Mouse (Mus musculus) neural tube, embryonic 11.5 days (tissue): ENCODE measurements around the gene Shoc2. TPM values are rescaled to one million over a fixed set of nuclear protein-coding genes. Genes with fewer than 3 reads are reported as not detected.
A peak's percentile ranks its signal among the peaks of the same experiment; 100 is the strongest.

Source experiments
- ATAC-seq: fragments of 200-750 bp; cut with Nextera tagmentation; 2 replicates; pipeline ENCODE4 v1.8.0; 2017; ENCODE audit warnings: moderate number of reproducible peaks, mild to moderate bottlenecking, moderate TSS enrichment, moderate library complexity; ENCODE audit not compliant: insufficient read depth, low FRiP score, low TSS enrichment
- DNase-seq: peaks from one replicate; pipeline ENCODE4 v3.0.0-alpha.2; 2015; ENCODE audit warnings: low spot score
- H3K27ac ChIP-seq: fragments of 300-500 bp; sonication (generic); 2 replicates; pipeline ENCODE4 v1.5.1; 2014; ENCODE audit warnings: low read depth, mild to moderate bottlenecking, low read length
- H3K27me3 ChIP-seq: fragments of 300-500 bp; sonication (generic); 2 replicates; pipeline ENCODE4 v1.6.1; 2014; ENCODE audit warnings: mild to moderate bottlenecking, low read length, mixed read lengths; ENCODE audit not compliant: control insufficient read depth, insufficient read depth
- H3K36me3 ChIP-seq: fragments of 300-500 bp; sonication (generic); 2 replicates; pipeline ENCODE4 v1.6.1; 2014; ENCODE audit warnings: mild to moderate bottlenecking, low read length, moderate library complexity, mixed read lengths; ENCODE audit not compliant: control insufficient read depth, insufficient read depth
- H3K4me1 ChIP-seq: fragments of 300-500 bp; sonication (generic); 2 replicates; pipeline ENCODE4 v1.6.1; 2014; ENCODE audit warnings: low read length, mixed read lengths; ENCODE audit not compliant: control insufficient read depth, insufficient read depth
- H3K4me2 ChIP-seq: fragments of 300-500 bp; sonication (generic); 2 replicates; pipeline ENCODE4 v1.6.1; 2014; ENCODE audit warnings: low read depth, mild to moderate bottlenecking, moderate library complexity
- H3K4me3 ChIP-seq: fragments of 300-500 bp; sonication (generic); 2 replicates; pipeline ENCODE4 v1.5.1; 2014; ENCODE audit warnings: low read depth, low read length
- H3K9ac ChIP-seq: fragments of 300-500 bp; sonication (generic); 2 replicates; pipeline ENCODE4 v1.6.1; 2014; ENCODE audit warnings: mild to moderate bottlenecking, low read length
- H3K9me3 ChIP-seq: fragments of 300-500 bp; sonication (generic); 2 replicates; pipeline ENCODE4 v1.6.1; 2016; ENCODE audit warnings: low read length; ENCODE audit not compliant: control insufficient read depth
- WGBS: fragments of 180-500 bp; shearing (Covaris S2); extraction: QIAGEN DNeasy Blood & Tissue Kit; methylation state at CpG from one replicate; pipeline ENCODE4 v1.1.7; 2014; 5-methylcytosine and 5-hydroxymethylcytosine counted together
- polyA plus RNA-seq: library from polyadenylated mRNA; unstranded; fragments of >200 nt; fragmentation: Nextera tagmentation; extraction: Ambion mirVana; gene quantifications from 2 replicates; pipeline ENCODE4 v1.2.1, GENCODE M21; 2014

Shoc2 gene
- polyA plus RNA-seq, 1 experiment from 2014 or later = 79.4 TPM

GRCm38 (mm10) chr19:53925338-53925751, 18.8 kb upstream of the Shoc2 start:
- H3K9me3 ChIP-seq = no peaks in the 10 kb centered on the region
- no peak overlapping the region for H3K9ac ChIP-seq
- no peak overlapping the region for H3K4me2 ChIP-seq
- H3K4me3 ChIP-seq = no peak overlapping the region
- H3K27ac ChIP-seq = no peak overlapping the region
- H3K4me1 ChIP-seq = no peaks in the 10 kb centered on the region
- ATAC-seq (no peak), DNase-seq (peak; percentile 14)
- WGBS = 90% methylated on average over 2 of the region's 2 CpGs
- no peaks in the 10 kb centered on the region for H3K27me3 ChIP-seq
- no peaks in the 10 kb centered on the region for H3K36me3 ChIP-seq

- Histone ChIP-seq H3K4me1 (no peaks in the 10 kb centered on the region), H3K4me2 (no peak overlapping the region), H3K9me3 (no peaks in the 10 kb centered on the region), H3K27me3 (no peaks in the 10 kb centered on the region), H3K9ac (no peak overlapping the region), H3K27ac (no peak overlapping the region), H3K36me3 (no peaks in the 10 kb centered on the region; the same call in 1 of the 2 replicates), H3K4me3 (no peak overlapping the region)
- 94% methylated on average over 1 of the region's 1 CpGs for WGBS
- DNase-seq (no peak), ATAC-seq (no peak)
Observed at GRCm38 (mm10) chr19:53926705-53927104, 17.4 kb upstream of the Shoc2 start.

GRCm38 (mm10) chr19:53929218-53929617, 14.9 kb upstream of the Shoc2 start:
- ATAC-seq = no peak
- no peaks in the 10 kb centered on the region for H3K4me1 ChIP-seq
- H3K9ac ChIP-seq = no peak overlapping the region
- no peak overlapping the region for H3K27ac ChIP-seq
- 97% methylated on average over 3 of the region's 3 CpGs for WGBS
- H3K4me2 ChIP-seq = no peak overlapping the region
- peaks cover 2% of the 10 kb centered on the region; the same call in 1 of the 2 replicates for H3K36me3 ChIP-seq
- DNase-seq = no peak
- no peaks in the 10 kb centered on the region for H3K9me3 ChIP-seq
- H3K27me3 ChIP-seq = no peaks in the 10 kb centered on the region
- no peak overlapping the region for H3K4me3 ChIP-seq

GRCm38 (mm10) chr19:53933050-53933449, 11.1 kb upstream of the Shoc2 start:
- ATAC-seq (no peak), DNase-seq (no peak)
- H3K4me2 ChIP-seq = no peak overlapping the region
- H3K4me1 ChIP-seq = no peaks in the 10 kb centered on the region
- H3K36me3 ChIP-seq = peaks cover 2% of the 10 kb centered on the region; the same call in 1 of the 2 replicates
- H3K27me3 ChIP-seq = no peaks in the 10 kb centered on the region
- H3K27ac ChIP-seq = no peak overlapping the region
- no peak overlapping the region for H3K4me3 ChIP-seq
- no peak overlapping the region for H3K9ac ChIP-seq
- no peaks in the 10 kb centered on the region for H3K9me3 ChIP-seq

GRCm38 (mm10) chr19:53934046-53934445, 10.1 kb upstream of the Shoc2 start:
- no peak overlapping the region for H3K9ac ChIP-seq
- H3K4me3 ChIP-seq = no peak overlapping the region
- H3K9me3 ChIP-seq = no peaks in the 10 kb centered on the region
- no peak overlapping the region for H3K27ac ChIP-seq
- ATAC-seq (no peak), DNase-seq (no peak)
- H3K4me2 ChIP-seq = no peak overlapping the region
- H3K36me3 ChIP-seq = peaks cover 2% of the 10 kb centered on the region; the same call in 1 of the 2 replicates
- no peaks in the 10 kb centered on the region for H3K4me1 ChIP-seq
- no peaks in the 10 kb centered on the region for H3K27me3 ChIP-seq

GRCm38 (mm10) chr19:53939467-53939866, 4.6 kb upstream of the Shoc2 start:
- Histone ChIP-seq H3K9ac (no peak overlapping the region), H3K4me3 (no peak overlapping the region), H3K27ac (no peak overlapping the region), H3K4me2 (no peak overlapping the region), H3K27me3 (no peaks in the 10 kb centered on the region), H3K4me1 (no peaks in the 10 kb centered on the region; the same call in 1 of the 2 replicates), H3K36me3 (no peaks in the 10 kb centered on the region), H3K9me3 (no peaks in the 10 kb centered on the region)
- DNase-seq (no peak), ATAC-seq (no peak)
- 92% methylated on average over 4 of the region's 4 CpGs for WGBS

DNA sequence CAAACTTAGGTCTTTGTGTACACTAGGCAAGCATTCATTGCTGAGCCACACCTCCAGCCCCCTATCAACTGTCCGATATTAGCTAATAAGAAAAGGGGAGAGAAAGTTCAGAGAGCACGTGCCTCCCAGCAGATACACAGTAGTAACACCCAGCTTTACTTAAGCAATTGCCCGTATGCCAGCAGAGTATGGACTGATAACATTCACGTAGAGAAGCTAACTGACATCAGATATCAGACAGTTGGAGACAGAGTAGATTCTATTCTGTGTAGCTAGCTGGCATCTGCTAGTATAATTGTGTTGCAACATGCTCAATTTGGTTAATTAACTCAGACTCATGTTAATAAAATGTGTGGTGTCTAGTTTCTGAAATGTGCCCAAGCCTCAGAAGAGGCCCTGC, 3.0 kb upstream of the Shoc2 start:
- no peak for ATAC-seq
- WGBS = 84% methylated on average over 4 of the region's 4 CpGs
- Histone ChIP-seq H3K36me3 (no peaks in the 10 kb centered on the region), H3K4me1 (no peaks in the 10 kb centered on the region; the same call in 1 of the 2 replicates), H3K4me2 (no peak overlapping the region), H3K9ac (no peak overlapping the region), H3K4me3 (no peak overlapping the region), H3K27me3 (no peaks in the 10 kb centered on the region), H3K9me3 (no peaks in the 10 kb centered on the region), H3K27ac (no peak overlapping the region)
- DNase-seq = no peak

- 92% methylated on average over 2 of the region's 2 CpGs for WGBS
- no peaks in the 10 kb centered on the region; the same call in 1 of the 2 replicates for H3K4me1 ChIP-seq
- H3K4me2 ChIP-seq = no peak overlapping the region
- no peak overlapping the region for H3K9ac ChIP-seq
- no peak overlapping the region for H3K27ac ChIP-seq
- no peak for ATAC-seq
- no peak overlapping the region for H3K4me3 ChIP-seq
- no peaks in the 10 kb centered on the region for H3K27me3 ChIP-seq
- no peak for DNase-seq
- H3K36me3 ChIP-seq = no peaks in the 10 kb centered on the region
- no peaks in the 10 kb centered on the region for H3K9me3 ChIP-seq
Observed at GRCm38 (mm10) chr19:53942342-53942741, 1.8 kb upstream of the Shoc2 start.

DNA sequence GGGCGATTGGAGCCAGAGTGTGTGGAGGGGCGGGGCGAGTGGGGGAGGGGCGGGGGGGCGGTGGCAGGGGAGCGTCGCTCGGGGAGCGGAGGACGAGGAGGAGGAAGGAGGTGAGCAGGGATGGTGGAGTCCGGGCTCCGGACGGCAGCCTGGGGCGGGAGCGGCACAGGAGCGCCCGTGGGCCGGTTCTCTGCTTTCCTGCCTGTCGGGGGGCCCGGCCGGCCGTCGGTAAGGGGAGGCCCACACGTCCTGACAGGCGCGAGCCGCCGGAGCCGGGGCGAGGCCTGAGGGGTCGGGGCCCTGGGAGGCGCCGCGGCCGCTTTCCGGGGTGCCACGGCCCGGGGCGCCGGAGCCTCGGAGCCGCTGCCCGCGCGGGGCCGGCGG, 672 bp downstream of the Shoc2 start:
- Histone ChIP-seq H3K9me3 (no peaks in the 10 kb centered on the region), H3K9ac (peak overlapping the region; percentile 91), H3K4me2 (peak overlapping the region; percentile 56), H3K4me1 (no peaks in the 10 kb centered on the region; the same call in 1 of the 2 replicates), H3K36me3 (no peaks in the 10 kb centered on the region), H3K27me3 (no peaks in the 10 kb centered on the region), H3K27ac (peak overlapping the region; percentile 96), H3K4me3 (peak overlapping the region; percentile 96)
- 0% methylated on average over 32 of the region's 47 CpGs for WGBS
- DNase-seq = no peak
- peak; percentile 80; the same call in 1 of the 2 replicates for ATAC-seq
